Mouse (Mus musculus): ENCODE results near the gene Pias4. TPM values are rescaled to one million over a fixed set of nuclear protein-coding genes. Genes with fewer than 3 reads are reported as not detected.

Gene Pias4
- total and polyA plus RNA-seq, 2 experiments, result 8.9 to 17.8 TPM

DNA sequence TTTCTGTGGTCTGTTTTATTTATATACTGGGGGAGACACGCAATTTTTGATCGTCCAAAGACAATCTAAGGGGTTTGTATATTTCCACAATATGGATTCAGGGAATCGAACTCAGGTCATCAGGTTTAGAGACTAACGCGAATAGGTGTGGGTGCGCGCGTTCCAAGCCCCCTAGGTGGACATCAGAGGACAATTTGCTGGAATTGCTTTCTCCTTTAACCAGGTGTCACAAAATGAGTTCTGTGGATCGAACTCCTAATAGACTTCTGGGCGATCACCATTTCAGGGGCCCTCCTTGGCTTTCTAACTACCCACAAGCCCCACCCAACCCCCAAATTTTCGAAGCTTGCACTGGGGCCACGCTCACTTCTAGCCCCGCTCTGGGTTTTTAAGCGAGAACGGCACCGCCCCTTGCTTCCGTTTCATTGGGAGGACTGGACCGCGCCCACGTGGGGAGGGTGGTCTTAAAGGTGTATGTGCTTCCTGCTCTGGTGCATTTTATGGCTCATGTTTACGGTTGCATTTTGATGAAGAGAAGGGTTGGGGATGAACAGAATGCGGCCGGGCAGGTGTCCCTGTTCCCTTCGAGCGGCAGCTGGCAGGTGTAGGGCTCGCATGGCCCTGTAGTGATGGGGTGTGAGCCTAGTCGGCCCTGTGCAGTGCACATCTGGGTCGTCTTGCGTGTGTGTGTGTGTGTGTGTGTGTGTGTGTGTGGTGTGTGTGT, 960 bp upstream of the Pias4 start:
- H3K79me2 ChIP-seq (ENCODE audit: control insufficient read depth, insufficient read depth, low read length), result peaks cover 26% of the 10 kb centered on the region
- peak; percentile 76 for DNase-seq (ENCODE audit: extremely low read depth, low read depth, low spot score)
- H3K9ac ChIP-seq (ENCODE audit: low read depth, low read length), result peak overlapping the region; percentile 97
- H3K4me3 ChIP-seq (ENCODE audit: insufficient read depth, low read depth, low read length), result peak overlapping the region; percentile 99
- H3K36me3 ChIP-seq (ENCODE audit: control insufficient read depth, insufficient read depth, low read length), result no peaks in the 10 kb centered on the region
- WGBS, result 3% methylated on average over 29 of the region's 29 CpGs
- TF ChIP-seq CTCF (IDR thresholded peaks at IDR 0.05; ENCODE audit: low read depth, low read length) (no peak), POLR2A (IDR thresholded peaks at IDR 0.05; ENCODE audit: extremely low read depth, insufficient read depth, low read length) (no peak)
- H3K4me1 ChIP-seq (ENCODE audit: control insufficient read depth, insufficient read depth, low read length), result peaks cover 9% of the 10 kb centered on the region
- H3K27me3 ChIP-seq (ENCODE audit: control insufficient read depth, insufficient read depth, low read length), result no peaks in the 10 kb centered on the region
- H3K27ac ChIP-seq (replicated peaks; ENCODE audit: insufficient read depth, low read depth, low read length), result peak overlapping the region; percentile 96

DNA sequence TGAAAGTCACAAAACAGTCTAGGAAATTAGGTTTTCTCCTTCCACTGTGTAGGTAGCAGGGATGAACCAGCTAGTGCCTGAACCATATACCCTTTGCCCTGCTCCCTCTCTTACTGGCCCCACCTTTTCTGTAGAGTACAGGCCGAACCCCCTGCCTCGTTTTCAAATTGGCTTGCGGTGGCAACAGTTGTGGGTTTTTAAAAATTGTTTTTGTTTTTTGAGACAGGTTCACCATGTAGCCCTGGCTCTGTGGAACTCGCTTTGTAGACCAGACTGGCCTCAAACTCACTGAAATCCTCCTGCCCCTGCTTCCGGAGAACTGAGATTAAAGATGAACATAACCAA, 336 bp upstream of the Pias4 start:
- peak overlapping the region; percentile 32 for H3K27ac ChIP-seq (replicated peaks; ENCODE audit: insufficient read depth, low read depth, low read length)
- H3K36me3 ChIP-seq (ENCODE audit: control insufficient read depth, insufficient read depth, low read length), result no peaks in the 10 kb centered on the region
- no peaks in the 10 kb centered on the region for H3K27me3 ChIP-seq (ENCODE audit: control insufficient read depth, insufficient read depth, low read length)
- H3K9ac ChIP-seq (ENCODE audit: low read depth, low read length), result peak overlapping the region; percentile 15; the same call in 1 of the 2 replicates
- no peak for TF ChIP-seq POLR2A (IDR thresholded peaks at IDR 0.05; ENCODE audit: extremely low read depth, insufficient read depth, low read length)
- no peak for TF ChIP-seq CTCF (IDR thresholded peaks at IDR 0.05; ENCODE audit: low read depth, low read length)
- H3K4me1 ChIP-seq (ENCODE audit: control insufficient read depth, insufficient read depth, low read length), result peaks cover 7% of the 10 kb centered on the region
- DNase-seq (ENCODE audit: extremely low read depth, low read depth, low spot score), result no peak
- WGBS, result 16% methylated on average over 5 of the region's 5 CpGs
- peak overlapping the region; percentile 7; the same call in 1 of the 2 replicates for H3K4me3 ChIP-seq (ENCODE audit: insufficient read depth, low read depth, low read length)
- peaks cover 30% of the 10 kb centered on the region for H3K79me2 ChIP-seq (ENCODE audit: control insufficient read depth, insufficient read depth, low read length)

DNA sequence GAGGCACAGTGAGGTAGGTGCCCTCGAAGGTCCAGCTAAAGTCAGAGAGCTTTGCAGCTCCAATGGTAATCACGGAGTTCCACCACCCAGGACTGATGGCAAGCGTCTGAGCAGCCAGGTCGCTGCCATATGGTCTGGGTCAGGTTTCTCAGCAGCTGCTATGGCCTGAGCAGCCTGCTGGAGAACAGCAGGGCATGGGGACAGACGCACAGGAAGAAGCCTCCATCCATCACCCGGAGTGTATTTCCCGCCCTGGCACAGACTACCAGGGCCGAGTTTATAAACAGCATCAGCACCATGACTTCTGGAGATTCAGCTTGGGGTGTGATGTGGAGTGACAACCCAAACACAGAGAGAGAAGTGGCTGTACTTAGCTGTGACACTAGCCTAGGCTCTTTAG, 2.6 kb downstream of the Pias4 start:
- H3K27ac ChIP-seq (replicated peaks; ENCODE audit: insufficient read depth, low read depth, low read length), result no peak overlapping the region
- H3K4me3 ChIP-seq (ENCODE audit: insufficient read depth, low read depth, low read length), result no peak overlapping the region
- H3K36me3 ChIP-seq (ENCODE audit: control insufficient read depth, insufficient read depth, low read length), result no peaks in the 10 kb centered on the region
- DNase-seq (ENCODE audit: extremely low read depth, low read depth, low spot score), result no peak
- H3K4me1 ChIP-seq (ENCODE audit: control insufficient read depth, insufficient read depth, low read length), result peaks cover 7% of the 10 kb centered on the region
- WGBS, result 76% methylated on average over 8 of the region's 8 CpGs
- no peak overlapping the region for H3K9ac ChIP-seq (ENCODE audit: low read depth, low read length)
- H3K79me2 ChIP-seq (ENCODE audit: control insufficient read depth, insufficient read depth, low read length), result peaks cover 42% of the 10 kb centered on the region
- H3K27me3 ChIP-seq (ENCODE audit: control insufficient read depth, insufficient read depth, low read length), result no peaks in the 10 kb centered on the region
- TF ChIP-seq CTCF (IDR thresholded peaks at IDR 0.05; ENCODE audit: low read depth, low read length) (no peak), POLR2A (IDR thresholded peaks at IDR 0.05; ENCODE audit: extremely low read depth, insufficient read depth, low read length) (no peak)

DNA sequence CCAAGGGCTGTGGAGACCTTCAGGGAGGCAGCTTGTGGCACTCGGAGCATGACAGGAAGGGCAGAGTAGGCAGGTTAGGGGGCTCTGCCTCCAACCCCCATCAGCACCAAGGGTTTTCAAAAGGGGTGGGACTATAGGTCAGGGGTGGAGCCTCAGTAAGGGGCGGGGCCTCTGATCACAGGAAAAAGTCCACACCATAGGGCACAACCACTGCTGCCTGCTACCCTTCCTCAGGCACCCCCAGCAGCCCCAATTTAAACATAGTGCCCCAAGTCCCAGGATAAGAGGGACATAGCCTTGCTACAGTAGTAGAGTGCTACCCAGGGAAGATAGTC, 5.4 kb downstream of the Pias4 start:
- no peak overlapping the region for H3K27ac ChIP-seq (replicated peaks; ENCODE audit: insufficient read depth, low read depth, low read length)

GRCm38 (mm10) chr10:81161602-81162317, 6.0 kb downstream of the Pias4 start:
- WGBS, result 87% methylated on average over 8 of the region's 8 CpGs
- H3K27me3 ChIP-seq (ENCODE audit: control insufficient read depth, insufficient read depth, low read length), result no peaks in the 10 kb centered on the region
- TF ChIP-seq POLR2A (IDR thresholded peaks at IDR 0.05; ENCODE audit: extremely low read depth, insufficient read depth, low read length) (no peak), CTCF (IDR thresholded peaks at IDR 0.05; ENCODE audit: low read depth, low read length) (no peak)
- peaks cover 36% of the 10 kb centered on the region for H3K79me2 ChIP-seq (ENCODE audit: control insufficient read depth, insufficient read depth, low read length)
- H3K9ac ChIP-seq (ENCODE audit: low read depth, low read length), result no peak overlapping the region
- H3K36me3 ChIP-seq (ENCODE audit: control insufficient read depth, insufficient read depth, low read length), result no peaks in the 10 kb centered on the region; the same call in 1 of the 2 replicates
- no peak overlapping the region for H3K27ac ChIP-seq (replicated peaks; ENCODE audit: insufficient read depth, low read depth, low read length)
- no peak overlapping the region for H3K4me3 ChIP-seq (ENCODE audit: insufficient read depth, low read depth, low read length)
- DNase-seq (ENCODE audit: extremely low read depth, low read depth, low spot score), result no peak
- peaks cover 5% of the 10 kb centered on the region for H3K4me1 ChIP-seq (ENCODE audit: control insufficient read depth, insufficient read depth, low read length)

More for the DNA sequence above, 5.4 kb downstream of the Pias4 start:
- no peak overlapping the region for H3K4me3 ChIP-seq (ENCODE audit: insufficient read depth, low read depth, low read length)
- 58% methylated on average over 2 of the region's 2 CpGs for WGBS
- no peak overlapping the region for H3K9ac ChIP-seq (ENCODE audit: low read depth, low read length)
- DNase-seq (ENCODE audit: extremely low read depth, low read depth, low spot score), result no peak
- H3K4me1 ChIP-seq (ENCODE audit: control insufficient read depth, insufficient read depth, low read length), result peaks cover 5% of the 10 kb centered on the region
- peaks cover 42% of the 10 kb centered on the region for H3K79me2 ChIP-seq (ENCODE audit: control insufficient read depth, insufficient read depth, low read length)
- no peaks in the 10 kb centered on the region; the same call in 1 of the 2 replicates for H3K36me3 ChIP-seq (ENCODE audit: control insufficient read depth, insufficient read depth, low read length)
- TF ChIP-seq CTCF (IDR thresholded peaks at IDR 0.05; ENCODE audit: low read depth, low read length) (no peak), POLR2A (IDR thresholded peaks at IDR 0.05; ENCODE audit: extremely low read depth, insufficient read depth, low read length) (no peak)
- H3K27me3 ChIP-seq (ENCODE audit: control insufficient read depth, insufficient read depth, low read length), result no peaks in the 10 kb centered on the region

DNA sequence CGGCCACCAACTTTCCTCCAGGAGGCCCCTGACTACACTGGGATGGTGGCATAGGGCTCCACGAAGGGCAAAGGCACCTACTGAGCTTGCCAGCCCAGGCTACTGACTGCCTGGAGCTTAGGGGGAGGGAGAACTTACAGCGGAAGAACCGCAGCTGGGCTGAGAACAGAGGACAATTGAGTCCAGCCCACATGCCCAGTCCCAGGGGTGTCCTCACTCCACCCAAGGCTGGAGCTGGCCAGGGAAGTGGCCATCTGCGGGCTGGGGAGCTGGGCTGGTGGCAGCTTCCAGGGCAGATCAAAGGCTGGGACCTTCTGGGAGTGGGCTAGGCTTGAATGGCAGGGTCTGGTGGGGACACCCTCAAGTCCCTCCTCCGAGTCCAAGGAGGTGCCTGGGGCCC, 13.0 kb downstream of the Pias4 start:
- Histone ChIP-seq H3K4me1 (ENCODE audit: control insufficient read depth, insufficient read depth, low read length) (no peaks in the 10 kb centered on the region), H3K79me2 (ENCODE audit: control insufficient read depth, insufficient read depth, low read length) (no peaks in the 10 kb centered on the region; the same call in 1 of the 2 replicates), H3K36me3 (ENCODE audit: control insufficient read depth, insufficient read depth, low read length) (peaks cover 2% of the 10 kb centered on the region; the same call in 1 of the 2 replicates), H3K27ac (replicated peaks; ENCODE audit: insufficient read depth, low read depth, low read length) (no peak overlapping the region), H3K9ac (ENCODE audit: low read depth, low read length) (no peak overlapping the region), H3K4me3 (ENCODE audit: insufficient read depth, low read depth, low read length) (no peak overlapping the region), H3K27me3 (ENCODE audit: control insufficient read depth, insufficient read depth, low read length) (no peaks in the 10 kb centered on the region)
- DNase-seq (ENCODE audit: extremely low read depth, low read depth, low spot score), result no peak
- TF ChIP-seq CTCF (IDR thresholded peaks at IDR 0.05; ENCODE audit: low read depth, low read length) (no peak), POLR2A (IDR thresholded peaks at IDR 0.05; ENCODE audit: extremely low read depth, insufficient read depth, low read length) (no peak)
- WGBS, result 85% methylated on average over 6 of the region's 6 CpGs
